Mouse (Mus musculus): ENCODE measurements around the gene Atxn10. TPM values are rescaled to one million over a fixed set of nuclear protein-coding genes. Genes with fewer than 3 reads are reported as not detected.

Atxn10 gene
- total RNA-seq, 2 experiments from 2014 or later = 108 to 119 TPM

Other genes starting within 250 kb of the Atxn10 start
- not detected for gene Smc1b, start 204.3 kb upstream of the Atxn10 start, total RNA-seq (2021)
- not detected for gene Ribc2, start 204.2 kb upstream of the Atxn10 start, total RNA-seq (2021)
- 10 to 100 TPM; 29.0 to 32.9 TPM for gene Fbln1, start 130.3 kb upstream of the Atxn10 start, total RNA-seq (2021)
- not detected for gene 7530416G11Rik, start 167.0 kb downstream of the Atxn10 start, total RNA-seq (2021)
- under 1 TPM; 0.48 to 0.50 TPM for gene Wnt7b, start 246.2 kb downstream of the Atxn10 start, total RNA-seq (2021)